Mouse (Mus musculus) adrenal gland, postnatal 14 days (tissue): ENCODE results near the gene Ccdc59. TPM values are rescaled to one million over a fixed set of nuclear protein-coding genes. Genes with fewer than 3 reads are reported as not detected.

Experiments
- DNase-seq: peaks from one replicate; pipeline ENCODE4 v3.0.0; 2021; ENCODE audit warnings: mixed read lengths
- long read RNA-seq, 2 experiments: library from polyadenylated mRNA; stranded (forward); transcript quantifications; one replicate each; pipeline ENCODE4 v2.0.0; 2021
- total RNA-seq: library from RNA; stranded (reverse); gene quantifications from 2 replicates; pipeline ENCODE4 v1.2.3, GENCODE M21; 2021

The Ccdc59 gene
- total RNA-seq = 17.4 and 20.0 TPM in 2 replicates
- long read RNA-seq, experiment 1, full-length matches to known transcripts = 34 of 36 reads
- long read RNA-seq, experiment 1, partial matches to known transcripts = 0 of 36 reads
- long read RNA-seq, experiment 1, other reads (novel, unspliced or antisense) = 2 of 36 reads
- long read RNA-seq, experiment 2, full-length matches to known transcripts = 32 of 33 reads
- long read RNA-seq, experiment 2, partial matches to known transcripts = 1 of 33 reads
- long read RNA-seq, experiment 2, other reads (novel, unspliced or antisense) = 0 of 33 reads

- peak; percentile 98 for DNase-seq
Observed at GRCm38 (mm10) chr10:105840928-105841888, at the start of gene Ccdc59, which contains the start of gene Mettl25. Gene Ccdc59, plus strand, starts transcription at chr10:105841067. Gene Mettl25, minus strand, starts transcription at chr10:105841380.

DNA sequence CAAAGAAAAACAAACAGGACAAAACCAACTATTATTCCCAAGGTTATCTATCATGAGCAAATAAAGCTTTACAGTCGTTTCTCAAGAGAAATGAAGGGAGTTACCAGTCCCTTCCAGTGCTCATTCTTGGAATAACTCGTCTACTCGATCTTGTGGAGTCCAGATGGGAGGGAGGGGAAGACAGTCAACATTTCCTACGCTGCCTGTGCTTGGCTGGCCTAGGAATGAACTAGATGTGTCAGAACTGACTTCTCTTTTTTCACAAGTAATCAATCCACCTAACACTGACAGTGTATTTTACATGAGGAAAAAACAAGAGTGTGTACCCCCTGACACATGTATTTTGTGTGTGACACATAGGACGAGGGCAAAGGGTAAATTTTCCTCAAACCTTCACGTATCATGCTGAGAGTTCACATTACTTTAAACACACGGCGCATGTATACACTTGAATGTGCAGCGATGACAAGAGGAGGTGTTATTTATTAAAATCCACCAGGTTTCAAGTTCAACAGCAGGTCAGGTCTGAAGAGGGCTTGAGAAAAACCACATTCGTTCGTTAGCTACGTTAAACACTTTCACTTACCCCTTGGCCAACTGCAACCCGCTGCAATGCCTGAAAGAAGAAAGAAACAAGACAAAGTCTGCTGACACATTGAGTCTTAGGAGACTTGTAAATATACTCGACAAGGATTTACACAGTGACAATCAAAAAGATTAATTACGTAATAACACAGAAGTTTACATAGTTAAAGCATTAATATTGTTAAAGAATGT lies 46.9 kb upstream of the Ccdc59 start:
- no peak for DNase-seq

DNA sequence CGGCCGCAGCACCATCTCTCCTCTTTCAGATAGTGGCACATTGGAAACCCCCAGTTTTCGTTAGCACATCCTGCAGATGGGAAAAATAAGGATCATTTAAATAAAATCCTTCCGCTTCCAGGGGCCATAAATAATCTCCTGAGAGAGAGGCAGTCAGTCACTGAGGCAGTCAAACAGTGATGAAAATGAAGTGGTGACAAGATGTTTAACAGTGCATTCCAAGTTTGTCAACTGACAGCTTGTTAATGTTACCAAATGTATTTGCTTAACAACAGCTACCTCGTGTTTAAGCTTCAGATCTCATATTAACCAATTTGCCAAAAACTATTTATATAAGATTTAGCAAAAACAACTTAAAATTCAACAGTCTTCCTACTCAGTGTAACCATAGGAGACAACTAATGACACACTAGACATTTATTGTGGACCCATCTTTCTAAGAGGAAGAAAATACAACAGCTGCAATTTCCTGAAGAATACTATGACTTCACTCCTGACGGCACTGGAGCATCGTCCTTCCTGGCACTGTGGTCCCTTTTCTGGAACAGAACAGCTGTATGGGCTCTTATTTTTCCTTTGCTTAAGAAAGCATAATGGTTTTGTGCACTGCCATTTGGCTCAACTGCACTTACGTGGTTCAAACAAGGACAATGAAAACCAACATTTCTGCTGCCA lies 43.5 kb upstream of the Ccdc59 start:
- no peak for DNase-seq

GRCm38 (mm10) chr10:105801147-105801546 lies 39.7 kb upstream of the Ccdc59 start:
- DNase-seq = no peak

- no peak for DNase-seq
Observed at GRCm38 (mm10) chr10:105802132-105802531, 38.7 kb upstream of the Ccdc59 start.

DNA sequence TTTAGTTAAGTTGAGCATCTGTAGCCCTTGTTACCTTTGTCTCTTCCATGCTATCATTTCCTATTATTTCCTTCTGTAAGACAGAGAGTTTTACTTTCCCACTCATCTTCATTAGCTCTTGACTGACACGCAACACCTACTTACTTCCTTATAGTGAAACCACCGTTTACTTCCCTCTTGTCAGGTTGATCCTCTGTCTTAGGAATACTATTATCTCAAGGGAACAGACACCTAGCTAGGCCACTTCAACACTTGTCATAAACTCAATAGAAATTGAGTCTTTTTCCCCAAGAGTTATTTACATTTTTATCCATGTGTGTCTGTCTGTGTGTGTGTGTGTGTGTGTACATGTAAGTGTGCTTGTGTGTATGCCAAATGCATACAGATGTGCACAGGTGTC lies 37.4 kb upstream of the Ccdc59 start:
- DNase-seq = no peak

DNA sequence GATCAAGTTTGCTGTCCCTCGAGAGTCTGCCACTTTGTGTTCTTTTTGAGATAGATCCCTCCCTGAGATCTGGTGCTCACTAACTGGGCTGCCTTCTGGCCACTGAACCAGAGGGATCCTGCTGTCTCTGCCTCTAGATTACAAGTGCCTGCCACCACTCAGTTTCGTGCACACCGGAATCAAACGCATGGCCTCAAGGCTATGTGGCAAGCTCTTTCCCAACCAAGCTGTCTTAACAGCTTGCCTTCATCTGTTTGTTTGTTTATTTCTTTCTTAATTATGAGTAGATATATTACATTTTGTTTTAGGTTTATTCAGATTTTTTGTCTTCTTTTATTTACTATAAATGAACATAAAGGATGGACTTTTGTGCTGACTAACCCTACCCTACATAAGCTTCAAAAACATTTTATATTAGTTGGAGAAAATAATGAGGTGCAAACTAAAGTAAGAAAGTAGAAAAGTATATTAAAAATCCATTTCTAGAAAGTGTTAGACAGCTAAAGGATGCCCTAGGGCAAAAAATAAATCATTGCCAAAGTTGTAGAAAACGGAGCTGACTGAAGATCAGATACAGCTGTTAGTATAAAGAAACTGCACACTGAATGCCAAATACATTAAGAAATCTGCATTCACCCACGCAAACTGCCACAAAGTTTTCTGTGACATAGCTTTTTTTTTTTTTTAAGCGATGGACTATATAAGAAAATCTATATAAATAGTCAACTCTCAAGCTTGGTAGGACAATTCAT lies 34.4 kb upstream of the Ccdc59 start:
- DNase-seq = no peak

GRCm38 (mm10) chr10:105834627-105835228 lies 6.1 kb upstream of the Ccdc59 start:
- DNase-seq = peak; percentile 33

DNA sequence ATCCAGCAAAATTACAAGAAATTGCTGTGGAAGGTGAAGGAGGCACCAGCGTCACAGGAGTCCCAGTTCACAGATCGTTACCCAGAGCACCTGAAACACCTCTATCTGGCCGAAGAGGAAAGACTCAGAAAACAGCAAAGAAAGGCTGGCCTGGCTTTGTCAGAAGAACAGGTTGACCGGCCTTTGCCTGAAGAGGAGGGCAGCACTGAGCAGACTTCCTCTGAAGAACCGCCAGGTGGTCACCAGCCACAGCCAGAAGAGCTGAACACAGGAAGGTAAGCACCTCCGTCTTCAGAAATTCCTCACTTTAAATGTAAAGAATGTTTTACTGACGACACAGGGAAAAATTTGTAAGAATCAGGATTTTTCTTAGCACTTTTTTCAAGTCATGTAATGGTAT lies 1.7 kb downstream of the Ccdc59 start:
- DNase-seq = no peak

DNA sequence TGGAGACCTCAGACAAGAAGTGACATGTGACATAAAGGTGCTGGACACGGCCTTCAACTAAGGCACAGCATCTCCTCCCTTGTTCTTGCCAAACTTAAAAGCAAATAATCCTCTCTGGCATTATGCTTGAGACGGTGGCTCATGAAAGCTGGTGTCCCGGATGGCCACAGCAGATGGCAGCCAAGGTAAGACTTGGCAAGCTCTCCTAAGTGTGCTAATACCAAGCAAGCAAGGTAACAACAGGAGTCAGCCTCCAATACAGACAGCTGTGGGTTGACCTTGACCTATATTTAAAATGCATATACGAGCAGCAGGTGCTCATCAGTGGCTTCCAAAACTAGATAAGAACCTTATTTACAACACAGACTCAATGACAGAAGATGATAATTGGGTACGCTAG lies 9.4 kb downstream of the Ccdc59 start:
- DNase-seq = no peak

DNA sequence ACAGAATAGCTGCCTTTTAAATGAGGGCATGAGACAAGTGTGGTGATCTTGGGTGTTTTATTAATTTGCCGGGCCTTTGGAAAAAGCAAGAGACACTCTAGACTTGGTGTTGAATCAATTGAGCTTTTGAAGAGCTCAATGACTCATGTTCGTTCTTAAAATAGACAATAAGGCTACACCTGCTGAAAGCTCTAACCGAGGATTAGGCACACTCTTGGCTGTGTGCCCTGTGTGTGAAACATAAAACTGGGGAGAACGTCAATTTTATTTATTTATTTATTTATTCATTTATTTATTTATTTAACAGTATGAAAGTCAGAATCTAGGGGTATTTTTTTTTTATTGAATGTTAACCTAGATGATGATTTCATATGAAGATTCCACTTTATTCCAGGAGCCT lies 10.3 kb downstream of the Ccdc59 start:
- no peak for DNase-seq

GRCm38 (mm10) chr10:105867312-105867711 lies 26.4 kb downstream of the Ccdc59 start:
- DNase-seq = no peak

Other genes starting within 250 kb of the Ccdc59 start
- 8.3 and 10.7 TPM in 2 replicates for gene Mettl25, start 313 bp downstream of the Ccdc59 start, total RNA-seq